Mouse (Mus musculus) CD8-positive naive resting alpha-beta T cell, adult 2 months (primary cell): ENCODE measurements around the gene Nlrp10.

Experiments
- DNase-seq, 2 experiments: peaks; one replicate each; pipeline ENCODE4 v3.0.0; 2022; ENCODE audit warnings: low read depth in 2 of 2, low spot score in 2 of 2

Nlrp10 gene

DNA sequence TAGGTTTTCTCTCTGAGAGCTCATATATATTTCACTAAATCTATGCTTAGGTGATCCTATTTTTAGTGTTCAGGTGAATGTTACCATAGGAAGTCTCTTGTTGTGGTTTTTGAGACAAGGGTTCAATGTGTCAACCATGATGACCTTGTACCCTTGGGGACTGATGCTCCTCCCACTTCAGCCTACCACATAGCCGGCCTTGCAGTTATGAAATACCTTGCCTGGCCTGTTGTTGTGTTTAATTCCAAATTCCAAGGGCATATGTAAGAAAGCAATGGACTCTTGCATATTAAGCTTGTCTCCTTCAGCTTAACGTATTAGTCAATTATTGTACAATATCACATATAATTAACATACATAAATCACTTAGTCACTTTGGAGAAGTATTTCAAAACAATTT is 26.0 kb downstream of the Nlrp10 start:
- no peak for DNase-seq

DNA sequence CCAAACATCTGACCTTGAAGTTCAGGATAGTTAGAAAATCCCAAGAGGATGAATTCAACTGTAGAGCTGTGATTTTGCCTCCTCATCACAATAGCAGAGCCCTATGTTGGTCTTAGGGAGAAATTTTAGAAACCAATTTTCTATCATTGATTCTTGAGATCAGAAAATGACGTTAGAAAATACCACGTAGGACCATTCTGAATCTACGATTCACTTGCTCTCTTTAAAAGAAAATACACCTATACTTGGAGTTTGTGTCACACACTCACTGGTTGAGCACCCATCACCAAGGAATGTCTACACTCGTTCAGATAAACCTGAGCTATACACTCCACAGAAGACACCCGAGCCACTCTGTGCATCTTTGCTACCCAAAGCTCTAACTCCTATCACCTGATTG is 35.7 kb downstream of the Nlrp10 start, which contains the start of gene Olfr519:
Olfr519 (minus strand) TSS at position 101 of the 400 bp plus-strand sequence.
- no peak for DNase-seq

DNA sequence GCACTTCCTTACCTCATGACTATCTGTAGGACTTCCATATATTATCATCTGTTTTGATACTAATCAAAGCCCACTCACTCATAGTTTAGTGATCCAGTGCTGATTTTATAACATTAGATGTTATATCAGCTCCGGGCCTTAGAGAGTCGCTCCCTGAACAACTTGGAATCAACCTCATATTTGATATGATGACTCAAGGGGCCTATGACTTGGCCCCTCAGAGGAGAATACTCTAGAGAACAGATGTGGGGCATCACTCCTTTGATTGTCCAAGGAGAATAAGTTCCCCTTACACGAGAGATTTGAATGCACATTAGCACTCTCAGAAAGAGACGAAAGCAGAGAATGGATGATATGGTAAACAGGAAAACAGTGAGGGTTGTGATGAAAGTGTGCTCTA is 45.1 kb downstream of the Nlrp10 start, which contains the start of gene Olfr518:
Olfr518 (minus strand) TSS at position 101 of the 400 bp plus-strand sequence.
- DNase-seq, result no peak

DNA sequence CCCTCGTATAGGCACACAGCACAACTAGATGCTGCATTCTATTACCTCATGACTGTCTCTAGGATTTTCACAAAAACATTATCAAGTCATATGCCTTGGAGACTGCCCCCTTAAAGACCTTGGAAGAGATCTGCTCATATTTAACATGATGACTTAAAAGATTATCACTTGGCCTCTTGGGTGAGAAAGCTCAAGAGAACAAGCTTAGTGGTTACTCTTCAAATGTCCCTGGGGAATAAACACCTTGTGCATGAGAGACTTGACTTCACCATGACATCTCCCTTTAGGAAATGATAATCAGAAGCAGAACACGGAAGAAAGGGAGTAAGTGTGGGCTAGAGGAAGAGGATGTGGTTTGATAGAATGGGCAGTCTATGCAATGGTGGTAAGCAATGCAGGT is 57.7 kb downstream of the Nlrp10 start, which contains the start of gene Olfr517:
Olfr517 (minus strand) TSS at position 101 of the 400 bp plus-strand sequence.
- DNase-seq, result no peak
